Mouse (Mus musculus): Measurements from ENCODE around the gene Dr1. TPM values are rescaled to one million over a fixed set of nuclear protein-coding genes. Genes with fewer than 3 reads are reported as not detected.
"Not testable (repeated sequence)": the region's sequence is repeated elsewhere in the genome, so short reads cannot be mapped to it uniquely, and the experiment has no call there.

The Dr1 gene
- 100 to 1,000 TPM in 1 of 26 experiments, 10 to 100 TPM in 24, 1 to 10 TPM in 1; 9.8 to 105 (median 23.1) TPM for total RNA-seq (2018; cell fraction: chromatin; rRNA removed)
- total RNA-seq (2018; cell fraction: cytosol; rRNA removed) = 10 to 100 TPM; 44.0 to 69.2 (median 52.4) TPM
- 10 to 100 TPM; 23.5 to 99.4 (median 47.6) TPM for total RNA-seq (2018; cell fraction: nucleus; rRNA removed)
- 45.0 to 52.6 TPM (median 50.9 TPM) in 3 replicates for polyA plus RNA-seq (2018)

DNA sequence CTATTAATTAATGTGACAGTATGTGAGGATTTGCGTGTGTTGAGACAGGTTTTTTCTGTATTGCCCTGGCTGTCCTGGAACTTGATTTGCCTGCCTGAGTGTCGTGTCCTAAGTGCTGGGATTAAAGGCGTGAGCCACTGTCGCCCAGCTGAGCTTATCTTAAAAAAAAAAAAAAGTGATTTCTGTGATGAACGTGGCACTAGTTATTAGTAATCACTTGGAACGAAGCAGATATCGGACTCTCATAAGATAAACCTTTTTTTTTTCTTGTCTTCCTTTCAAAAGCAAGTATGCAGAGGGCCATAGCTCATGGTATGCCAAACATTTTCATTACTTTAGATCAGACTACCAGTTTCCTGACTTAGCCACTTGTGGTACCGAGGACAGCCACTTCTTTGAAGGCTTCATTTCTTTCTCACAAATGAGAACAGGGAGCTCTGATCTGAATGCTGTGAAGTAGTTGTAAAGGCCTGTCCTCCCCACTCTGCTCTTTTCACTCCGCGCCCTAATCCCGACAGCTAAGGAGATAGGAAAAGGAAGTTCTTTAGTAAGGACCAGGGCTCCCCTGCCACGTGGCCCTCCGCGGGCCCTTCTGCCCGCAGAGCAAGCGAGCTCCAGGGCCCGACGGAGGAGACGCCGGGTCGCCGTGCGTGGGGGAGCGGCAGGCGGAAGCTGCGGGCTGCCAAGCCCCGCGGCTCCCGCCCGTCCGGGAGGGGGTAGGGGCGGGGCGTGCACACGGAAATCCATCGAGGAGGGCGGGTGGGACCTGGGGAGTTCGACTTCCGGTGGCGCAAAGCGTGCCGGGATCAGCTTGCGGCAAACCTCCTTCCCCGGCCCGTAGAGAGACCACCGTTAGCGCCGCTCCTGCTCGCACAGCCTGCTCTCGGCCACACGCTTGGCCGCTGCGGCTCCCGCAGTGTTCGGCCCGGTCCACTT lies at the start of gene Dr1:
Dr1 (plus strand) TSS at position 771 of the 936 bp plus-strand sequence.
- H3K4me3 ChIP-seq (ENCODE audit: inconsistent target) = peak within 1 kb of the TSS; percentile 84
- H3K36me3 ChIP-seq (ENCODE audit: inconsistent target) = no peaks in the 10 kb centered on the region; the same call in 1 of the 2 replicates
- WGBS (ENCODE audit: missing documents) = 7% methylated on average over 50 of the region's 55 CpGs
- H3K79me2 ChIP-seq (ENCODE audit: inconsistent target) = peaks cover 43% of the 10 kb centered on the region
- peak within 1 kb of the TSS; percentile 89 for H3K27ac ChIP-seq

DNA sequence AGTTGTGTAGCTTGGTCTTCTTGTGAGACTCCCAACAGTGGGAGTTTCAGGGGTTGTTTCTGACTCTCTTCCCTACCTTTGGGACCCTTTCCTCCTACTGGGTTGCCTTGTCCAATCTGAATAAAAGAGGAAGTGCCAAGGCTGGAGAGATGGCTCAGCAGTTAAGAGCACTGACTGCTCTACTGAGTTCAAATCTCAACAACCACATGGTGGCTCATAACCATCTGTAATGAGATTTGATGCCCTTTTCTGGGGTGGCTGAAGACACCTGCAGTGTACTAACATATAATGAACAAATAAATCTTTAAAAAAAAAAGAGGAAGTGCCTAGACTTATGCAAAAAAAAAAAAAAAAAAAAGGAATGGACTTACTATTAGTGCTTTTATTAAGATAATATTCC lies 44.6 kb upstream of the Dr1 start:
- Histone ChIP-seq H3K4me3 (ENCODE audit: inconsistent target) (no peak overlapping the region), H3K27ac (no peak overlapping the region), H3K36me3 (ENCODE audit: inconsistent target) (no peaks in the 10 kb centered on the region)

DNA sequence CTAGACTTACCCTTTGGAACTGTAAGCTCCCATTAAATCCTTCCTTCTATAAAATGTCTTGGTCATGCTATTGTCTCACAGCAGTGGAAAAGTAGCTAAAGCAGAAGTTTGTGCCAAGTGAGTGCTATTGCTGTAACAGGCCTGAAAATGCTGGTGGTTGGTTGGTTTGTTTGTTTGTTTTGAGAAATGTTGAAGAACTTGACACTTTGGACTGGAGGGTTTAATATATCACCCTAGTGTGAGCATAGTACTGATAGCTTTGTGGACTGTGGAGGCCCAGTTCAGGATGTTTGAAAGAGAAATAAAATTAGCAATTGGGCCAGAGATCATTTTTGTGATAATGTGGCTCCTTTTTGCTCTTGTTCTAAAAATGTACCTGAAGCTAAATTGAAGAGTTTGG lies 42.5 kb upstream of the Dr1 start:
- Histone ChIP-seq H3K4me3 (ENCODE audit: inconsistent target) (no peak overlapping the region), H3K79me2 (ENCODE audit: inconsistent target) (no peaks in the 10 kb centered on the region), H3K27ac (no peak overlapping the region), H3K36me3 (ENCODE audit: inconsistent target) (no peaks in the 10 kb centered on the region)

More for the DNA sequence above, 44.6 kb upstream of the Dr1 start:
- H3K79me2 ChIP-seq (ENCODE audit: inconsistent target) = no peaks in the 10 kb centered on the region

DNA sequence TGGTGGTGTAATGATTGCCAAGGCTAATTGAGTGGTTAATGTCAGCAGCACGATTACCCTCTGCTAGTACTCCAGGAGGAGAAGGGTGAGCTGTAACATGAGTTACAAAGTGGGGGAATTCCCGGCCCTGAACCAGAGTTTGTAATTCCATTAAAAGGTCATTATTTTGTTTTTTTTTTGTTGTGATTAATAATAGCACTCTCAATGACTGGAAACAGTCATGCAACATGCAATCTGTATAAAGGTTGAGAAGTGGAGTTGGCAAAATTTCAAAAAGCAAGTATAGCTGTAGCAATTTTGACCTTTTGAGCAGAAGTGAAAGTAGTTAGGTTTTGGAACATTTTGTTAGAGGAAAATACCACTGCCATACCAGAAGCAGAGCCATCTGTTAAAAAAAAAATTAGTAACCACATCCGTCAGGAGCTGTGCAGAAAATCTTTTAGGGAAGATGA lies 22.4 kb upstream of the Dr1 start:
- WGBS (ENCODE audit: missing documents) = 16% methylated on average over 3 of the region's 3 CpGs
- H3K4me3 ChIP-seq (ENCODE audit: inconsistent target) = no peak overlapping the region
- no peaks in the 10 kb centered on the region for H3K79me2 ChIP-seq (ENCODE audit: inconsistent target)
- no peaks in the 10 kb centered on the region for H3K36me3 ChIP-seq (ENCODE audit: inconsistent target)
- peak overlapping the region; percentile 22; the same call in 1 of the 2 replicates for H3K27ac ChIP-seq

DNA sequence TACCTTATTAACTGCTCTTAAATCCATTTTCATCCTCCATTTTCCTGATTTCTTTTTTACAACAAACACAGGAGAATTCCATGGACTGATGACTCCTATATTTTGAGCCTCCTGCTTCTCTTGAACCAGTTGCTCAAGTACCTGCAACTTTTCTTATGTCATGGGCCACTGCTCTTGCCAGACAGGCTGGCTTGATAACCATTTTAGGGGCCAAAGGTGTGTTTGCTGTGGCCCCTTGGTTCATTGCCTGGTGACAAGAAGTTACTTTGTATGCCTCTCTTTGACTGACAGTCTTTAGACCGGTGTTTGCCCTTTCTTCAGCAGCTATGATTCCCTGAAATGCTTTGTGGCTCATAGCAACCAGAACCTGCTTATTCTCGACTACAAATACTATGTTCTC lies 18.7 kb upstream of the Dr1 start:
- 100% methylated on average over 2 of the region's 2 CpGs for WGBS (ENCODE audit: missing documents)

DNA sequence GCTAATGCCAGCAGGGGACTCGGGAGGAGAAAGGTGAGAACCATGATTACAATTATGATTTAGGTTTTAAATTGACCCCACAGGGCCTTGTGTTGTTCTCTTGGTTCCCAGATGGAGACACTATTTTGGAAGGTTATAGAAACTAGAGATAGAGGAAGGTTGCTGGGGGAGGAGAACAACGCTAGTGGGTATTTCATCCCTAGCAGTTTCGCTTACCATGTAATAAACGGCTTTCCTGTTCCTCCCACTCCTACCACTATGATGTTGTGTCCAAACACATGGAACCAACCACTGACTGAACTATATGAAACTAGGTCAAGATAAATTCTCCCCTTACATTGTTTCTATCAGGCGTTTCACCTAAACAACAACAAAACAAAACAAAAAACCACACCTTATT lies 13.4 kb upstream of the Dr1 start:
- H3K4me3 ChIP-seq (ENCODE audit: inconsistent target) = no peak overlapping the region
- no peaks in the 10 kb centered on the region for H3K79me2 ChIP-seq (ENCODE audit: inconsistent target)
- WGBS (ENCODE audit: missing documents) = 49% methylated on average over 5 of the region's 5 CpGs
- no peak overlapping the region for H3K27ac ChIP-seq
- no peaks in the 10 kb centered on the region for H3K36me3 ChIP-seq (ENCODE audit: inconsistent target)

More for the DNA sequence above, 18.7 kb upstream of the Dr1 start:
- no peak overlapping the region for H3K4me3 ChIP-seq (ENCODE audit: inconsistent target)
- H3K36me3 ChIP-seq (ENCODE audit: inconsistent target) = no peaks in the 10 kb centered on the region
- H3K79me2 ChIP-seq (ENCODE audit: inconsistent target) = no peaks in the 10 kb centered on the region
- H3K27ac ChIP-seq = no peak overlapping the region

DNA sequence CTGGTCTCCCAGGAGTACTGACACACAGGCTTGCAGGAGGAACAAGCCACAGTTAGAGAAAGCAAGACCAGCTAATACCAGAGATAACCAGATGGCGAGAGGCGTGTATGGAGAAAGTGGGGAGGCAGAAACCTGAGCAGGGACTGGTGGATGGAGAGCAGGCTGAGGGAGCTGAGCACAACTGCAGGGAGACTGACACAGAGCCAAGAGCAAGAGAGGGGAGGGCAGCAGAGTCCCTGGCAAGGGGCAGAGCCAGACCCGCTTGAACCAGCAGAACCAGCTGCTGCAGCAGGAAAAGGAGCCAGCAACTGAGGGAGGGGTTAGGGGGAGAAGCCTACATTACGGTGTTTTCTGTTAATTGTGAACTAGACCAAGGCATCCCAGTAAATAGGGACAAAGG lies 6.0 kb upstream of the Dr1 start:
- no peak overlapping the region for H3K27ac ChIP-seq
- H3K36me3 ChIP-seq (ENCODE audit: inconsistent target) = no peaks in the 10 kb centered on the region
- no peaks in the 10 kb centered on the region for H3K79me2 ChIP-seq (ENCODE audit: inconsistent target)
- WGBS (ENCODE audit: missing documents) = 98% methylated on average over 4 of the region's 4 CpGs
- no peak overlapping the region for H3K4me3 ChIP-seq (ENCODE audit: inconsistent target)

DNA sequence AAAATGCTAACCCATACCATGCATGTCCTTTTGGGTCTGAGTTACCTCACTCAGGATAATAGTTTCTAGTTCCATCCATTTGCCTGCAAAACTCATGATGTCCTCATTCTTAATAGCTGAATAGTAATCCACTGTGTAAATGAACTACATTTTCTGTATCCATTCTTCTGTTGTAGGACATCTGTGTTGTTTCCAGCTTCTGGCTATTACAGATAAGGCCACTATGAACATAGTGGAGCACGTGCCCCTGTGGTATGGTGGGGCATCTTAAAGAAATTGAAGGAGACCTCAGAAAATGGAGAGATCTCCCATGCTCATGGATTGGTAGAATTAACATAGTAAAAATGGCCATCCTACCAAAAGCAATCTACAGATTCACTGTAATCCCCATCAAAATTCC lies 4.9 kb upstream of the Dr1 start:
- not testable (repeated sequence) for H3K79me2 ChIP-seq (ENCODE audit: inconsistent target); H3K27ac ChIP-seq; H3K4me3 ChIP-seq (ENCODE audit: inconsistent target); H3K36me3 ChIP-seq (ENCODE audit: inconsistent target)
- 91% methylated on average over 1 of the region's 1 CpGs for WGBS (ENCODE audit: missing documents)

DNA sequence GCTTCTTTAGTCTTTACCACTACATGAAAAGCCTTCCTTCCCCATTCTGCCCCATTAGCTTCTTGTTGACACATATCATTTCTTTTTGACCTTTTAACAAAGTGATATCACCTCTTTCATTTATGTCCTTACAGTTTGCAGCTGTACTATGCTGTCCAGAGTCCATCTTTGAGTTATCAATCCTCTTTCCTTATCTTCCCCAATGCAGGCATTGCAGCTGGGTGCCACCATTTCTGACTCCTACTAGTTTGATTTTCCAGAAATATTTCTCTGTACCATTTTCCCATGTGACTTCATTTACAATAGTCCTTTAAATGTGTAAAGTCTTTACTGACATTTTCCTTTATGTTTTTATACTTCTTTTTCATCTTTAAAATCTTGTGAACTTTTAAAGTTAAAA lies 1.7 kb upstream of the Dr1 start:
- H3K36me3 ChIP-seq (ENCODE audit: inconsistent target) = no peaks in the 10 kb centered on the region
- no peak overlapping the region for H3K27ac ChIP-seq
- H3K4me3 ChIP-seq (ENCODE audit: inconsistent target) = no peak overlapping the region
- peaks cover 29% of the 10 kb centered on the region for H3K79me2 ChIP-seq (ENCODE audit: inconsistent target)

DNA sequence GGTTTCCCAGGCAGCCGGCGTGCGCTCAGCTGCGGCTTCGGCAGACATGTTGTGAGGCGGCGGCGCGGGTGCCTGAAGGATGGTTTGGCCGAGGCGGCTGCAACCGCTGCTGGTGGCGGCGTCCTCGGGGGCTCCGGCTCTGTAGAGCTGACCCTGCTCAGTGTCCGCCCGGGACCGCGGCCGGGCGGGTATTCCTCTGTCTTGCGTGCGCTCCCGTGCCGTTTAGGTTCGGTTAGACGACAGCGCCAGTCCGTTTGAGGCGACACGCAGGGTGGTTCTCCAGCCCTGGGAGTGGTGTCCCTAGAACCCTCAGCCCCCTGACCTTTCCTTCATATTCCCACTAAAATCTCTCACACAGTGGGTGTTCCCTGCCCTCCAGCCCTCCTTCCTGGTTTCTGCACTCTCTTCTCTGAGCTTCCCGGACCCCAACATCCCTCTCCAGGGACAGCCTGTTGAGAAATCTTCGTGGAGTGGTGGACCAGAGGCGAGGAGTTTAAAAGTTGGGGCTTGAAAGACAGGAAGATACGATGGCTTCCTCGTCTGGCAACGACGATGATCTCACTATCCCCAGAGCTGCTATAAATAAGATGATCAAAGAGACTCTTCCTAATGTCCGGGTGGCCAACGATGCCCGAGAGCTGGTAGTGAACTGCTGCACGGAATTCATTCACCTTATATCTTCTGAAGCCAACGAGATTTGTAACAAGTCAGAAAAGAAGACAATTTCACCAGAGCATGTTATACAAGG lies 540 bp downstream of the Dr1 start:
- Histone ChIP-seq H3K79me2 (ENCODE audit: inconsistent target) (peaks cover 51% of the 10 kb centered on the region), H3K27ac (peak overlapping the region; percentile 89), H3K4me3 (ENCODE audit: inconsistent target) (peak overlapping the region; percentile 84), H3K36me3 (ENCODE audit: inconsistent target) (no peaks in the 10 kb centered on the region; the same call in 1 of the 2 replicates)
- 0% methylated on average over 44 of the region's 44 CpGs for WGBS (ENCODE audit: missing documents)

DNA sequence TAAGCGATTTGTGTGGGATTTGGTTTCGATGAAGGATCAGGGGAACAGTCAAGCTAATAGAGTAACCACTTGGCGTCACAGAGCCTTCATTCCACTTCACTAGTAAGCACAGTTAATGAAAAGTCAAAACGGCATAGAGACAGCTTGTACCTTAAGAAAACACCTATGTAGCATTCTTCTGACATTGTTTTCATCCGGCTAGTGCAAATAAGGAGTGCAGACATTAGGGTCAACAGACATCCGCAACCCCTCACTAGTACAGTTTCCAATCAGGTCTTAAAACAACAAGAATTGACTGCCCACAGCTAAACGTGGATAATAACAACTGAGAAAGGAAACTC lies 1.1 kb downstream of the Dr1 start:
- Histone ChIP-seq H3K79me2 (ENCODE audit: inconsistent target) (peaks cover 57% of the 10 kb centered on the region), H3K4me3 (ENCODE audit: inconsistent target) (peak overlapping the region; percentile 84), H3K36me3 (ENCODE audit: inconsistent target) (no peaks in the 10 kb centered on the region; the same call in 1 of the 2 replicates), H3K27ac (peak overlapping the region; percentile 89)
- 3% methylated on average over 7 of the region's 7 CpGs for WGBS (ENCODE audit: missing documents)

DNA sequence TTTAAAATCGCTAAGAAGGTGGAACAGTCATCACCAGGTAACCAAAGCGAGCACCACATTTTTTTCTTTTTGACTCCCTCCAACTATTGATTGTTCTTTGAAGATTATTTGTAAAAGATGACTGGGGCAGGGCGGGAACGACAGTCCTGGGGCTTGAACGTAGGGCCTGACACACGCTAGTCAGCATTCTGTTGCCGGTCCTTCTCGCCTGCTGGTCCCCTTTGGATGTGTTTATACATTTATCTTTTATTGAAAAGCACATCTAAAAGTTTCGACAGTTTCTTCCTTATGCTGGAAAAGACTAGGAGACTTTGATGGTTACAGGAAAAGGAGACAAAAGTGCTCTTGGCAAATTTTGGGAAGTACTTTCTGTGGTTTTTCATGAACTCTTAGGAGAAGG lies 1.7 kb downstream of the Dr1 start:
- WGBS (ENCODE audit: missing documents) = 5% methylated on average over 9 of the region's 9 CpGs
- Histone ChIP-seq H3K27ac (peak overlapping the region; percentile 89), H3K79me2 (ENCODE audit: inconsistent target) (peaks cover 63% of the 10 kb centered on the region), H3K4me3 (ENCODE audit: inconsistent target) (peak overlapping the region; percentile 84), H3K36me3 (ENCODE audit: inconsistent target) (peaks cover 3% of the 10 kb centered on the region)

DNA sequence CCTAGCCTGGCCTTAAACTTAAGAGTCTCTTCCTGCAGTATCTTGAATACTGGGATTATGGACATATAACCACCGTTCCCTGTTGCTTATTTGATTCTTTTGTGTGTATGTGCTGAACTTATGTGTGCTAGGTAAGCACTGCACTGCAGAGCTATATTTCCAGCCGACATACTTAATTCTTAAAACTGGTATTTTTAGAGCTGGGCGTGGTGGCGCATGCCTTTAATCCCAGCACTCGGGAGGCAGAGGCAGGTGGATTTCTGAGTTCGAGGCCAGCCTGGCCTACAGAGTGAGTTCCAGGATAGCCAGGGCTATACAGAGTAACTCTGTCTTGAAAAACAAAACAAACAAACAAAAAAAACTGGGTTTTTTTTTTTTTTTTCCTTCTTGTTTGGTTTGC lies 2.6 kb downstream of the Dr1 start:
- H3K36me3 ChIP-seq (ENCODE audit: inconsistent target) = peaks cover 12% of the 10 kb centered on the region
- H3K79me2 ChIP-seq (ENCODE audit: inconsistent target) = peaks cover 73% of the 10 kb centered on the region
- 89% methylated on average over 6 of the region's 6 CpGs for WGBS (ENCODE audit: missing documents)
- peak overlapping the region; percentile 84; the same call in 1 of the 2 replicates for H3K4me3 ChIP-seq (ENCODE audit: inconsistent target)
- H3K27ac ChIP-seq = not testable (repeated sequence)

DNA sequence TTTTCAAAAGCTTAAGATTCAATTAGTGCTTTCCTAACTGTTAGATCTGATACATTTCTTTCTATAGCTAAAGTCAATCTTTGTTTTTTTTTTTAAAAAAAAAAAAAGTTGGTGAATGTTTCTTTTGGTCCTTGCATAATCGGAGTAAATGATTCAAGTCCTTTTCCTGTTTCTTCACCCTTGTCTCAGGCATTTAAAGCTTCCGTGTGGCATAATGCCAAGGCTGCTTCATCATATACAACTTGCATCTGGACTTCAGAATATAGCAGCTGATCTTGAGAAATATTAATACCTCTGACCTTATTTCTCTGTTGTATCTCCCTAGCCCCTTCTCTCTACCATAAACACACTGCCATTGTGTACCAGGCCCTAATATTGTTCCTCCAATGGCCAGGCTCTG lies 18.3 kb downstream of the Dr1 start:
- no peak overlapping the region for H3K4me3 ChIP-seq (ENCODE audit: inconsistent target)
- H3K36me3 ChIP-seq (ENCODE audit: inconsistent target) = no peaks in the 10 kb centered on the region
- H3K27ac ChIP-seq = no peak overlapping the region
- 13% methylated on average over 2 of the region's 2 CpGs for WGBS (ENCODE audit: missing documents)
- H3K79me2 ChIP-seq (ENCODE audit: inconsistent target) = no peaks in the 10 kb centered on the region

DNA sequence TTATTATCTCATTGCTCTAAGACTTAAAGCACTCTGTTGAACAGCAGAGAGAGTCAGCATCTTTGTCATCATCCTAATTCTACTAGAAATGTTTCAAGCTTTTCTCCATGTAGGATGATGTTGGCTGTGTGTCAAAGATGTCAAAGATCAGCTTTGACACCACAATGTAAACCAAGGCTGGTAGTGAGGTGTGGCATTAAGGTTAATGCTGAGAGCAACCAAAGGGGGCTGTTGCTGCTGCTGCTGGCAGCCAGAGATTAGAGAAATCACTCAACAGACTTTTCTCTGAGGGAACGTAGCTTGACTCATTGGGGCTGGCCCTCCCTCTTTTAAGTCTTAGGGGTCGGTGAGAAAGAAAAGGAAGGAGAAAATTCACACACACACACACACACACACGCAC lies 32.9 kb downstream of the Dr1 start:
- no peak overlapping the region for H3K4me3 ChIP-seq (ENCODE audit: inconsistent target)
- WGBS (ENCODE audit: missing documents) = 67% methylated on average over 2 of the region's 3 CpGs
- H3K27ac ChIP-seq = no peak overlapping the region
- H3K36me3 ChIP-seq (ENCODE audit: inconsistent target) = no peaks in the 10 kb centered on the region
- no peaks in the 10 kb centered on the region for H3K79me2 ChIP-seq (ENCODE audit: inconsistent target)

Data from macrophage (primary cell).